Mouse (Mus musculus): ENCODE measurements around the gene Olfr1040.
"Not testable (repeated sequence)": the region's sequence is repeated elsewhere in the genome, so short reads cannot be mapped to it uniquely, and the experiment has no call there.

Olfr1040 gene

DNA sequence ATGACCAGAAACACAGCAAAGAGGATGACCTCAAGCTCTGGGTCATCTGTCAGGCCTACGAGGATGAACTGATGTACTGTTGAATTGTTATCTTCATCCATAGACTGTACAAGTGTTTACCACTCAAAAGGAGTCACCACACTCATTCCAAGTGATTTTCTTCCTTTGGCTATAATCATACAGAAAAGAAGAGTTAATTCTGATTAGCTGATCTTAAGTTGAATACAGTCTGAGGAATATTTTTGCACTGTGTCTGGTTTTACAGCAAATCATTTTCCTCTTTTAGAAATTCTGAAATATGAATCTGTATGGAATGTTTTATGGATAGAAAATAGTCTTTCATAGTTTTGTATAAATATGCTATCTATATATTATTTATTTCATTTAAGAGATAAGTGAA is at the start of gene Olfr1040:
TSS of gene Olfr1040 (minus strand) at position 101 of the 400 bp plus-strand sequence.
- DNase-seq (ENCODE audit: low spot score in 2 of 2): no peak

DNA sequence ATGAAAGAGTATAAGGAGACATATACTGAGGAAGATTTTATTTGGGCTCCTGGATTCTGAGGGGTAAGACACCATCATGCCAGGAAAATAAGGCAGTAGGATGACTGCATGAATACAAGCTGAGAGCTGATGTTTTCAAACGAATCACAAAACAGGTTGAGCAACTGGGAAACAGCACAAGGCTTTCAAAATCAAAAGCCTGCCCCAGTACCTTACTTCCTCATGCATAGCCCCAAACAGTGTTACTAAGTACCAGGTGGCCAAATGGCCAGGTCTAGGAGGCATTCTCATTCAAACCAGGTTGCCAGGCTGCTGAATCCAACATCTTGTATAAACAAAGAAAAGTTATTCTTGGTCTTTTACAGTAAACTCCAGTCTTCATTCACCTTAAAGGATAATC is 49.3 kb upstream of the Olfr1040 start:
- no peak for DNase-seq (ENCODE audit: low spot score in 2 of 2)

- DNase-seq (ENCODE audit: low spot score in 2 of 2): no peak
These were observed 39.1 kb upstream of the Olfr1040 start, which contains the start of gene Olfr52 for GRCm38 (mm10) chr2:86185583-86185982. TSS of gene Olfr52 (minus strand) at chr2:86185683.

DNA sequence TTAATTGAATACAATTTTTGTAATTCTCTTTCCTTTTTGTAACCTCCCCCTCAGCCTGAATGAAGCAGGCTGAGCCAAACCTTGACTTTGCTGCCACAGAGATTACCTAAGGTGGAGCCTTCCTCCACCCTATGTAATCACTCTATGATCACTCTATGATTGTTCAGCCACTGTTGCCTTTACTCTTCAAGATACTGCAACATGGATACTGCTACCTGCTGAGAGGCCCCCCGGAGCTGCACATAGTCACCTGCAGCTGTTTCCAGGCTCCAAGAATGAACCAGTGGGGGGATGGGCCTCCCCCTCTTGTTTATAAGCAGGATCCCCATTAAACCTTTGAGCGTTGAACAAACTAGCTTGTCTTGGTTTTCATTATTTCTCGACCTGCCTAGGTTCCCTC is 33.4 kb upstream of the Olfr1040 start:
- no peak for DNase-seq (ENCODE audit: low spot score in 2 of 2)

DNA sequence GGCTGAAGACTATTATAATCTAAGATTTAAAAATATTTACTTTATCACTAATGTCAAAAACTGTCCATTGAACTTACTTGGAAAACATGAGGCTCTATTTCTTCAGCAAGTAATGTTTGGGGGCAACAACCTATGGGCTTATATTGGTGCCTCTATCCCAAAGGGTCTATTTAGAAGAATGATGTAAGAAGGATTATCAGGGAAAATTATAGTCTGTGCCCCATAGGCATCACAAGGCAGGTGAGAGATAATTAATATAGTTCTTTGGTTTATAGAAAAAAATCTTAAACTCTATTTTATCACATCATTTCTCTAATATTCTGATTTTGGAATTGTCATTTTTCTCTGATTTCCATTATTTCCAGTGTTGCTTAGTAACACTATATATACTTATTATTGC is 31.2 kb upstream of the Olfr1040 start, which contains the start of gene Olfr1044:
TSS of gene Olfr1044 (minus strand) at position 101 of the 400 bp plus-strand sequence.
- DNase-seq (ENCODE audit: low spot score in 2 of 2): no peak

DNA sequence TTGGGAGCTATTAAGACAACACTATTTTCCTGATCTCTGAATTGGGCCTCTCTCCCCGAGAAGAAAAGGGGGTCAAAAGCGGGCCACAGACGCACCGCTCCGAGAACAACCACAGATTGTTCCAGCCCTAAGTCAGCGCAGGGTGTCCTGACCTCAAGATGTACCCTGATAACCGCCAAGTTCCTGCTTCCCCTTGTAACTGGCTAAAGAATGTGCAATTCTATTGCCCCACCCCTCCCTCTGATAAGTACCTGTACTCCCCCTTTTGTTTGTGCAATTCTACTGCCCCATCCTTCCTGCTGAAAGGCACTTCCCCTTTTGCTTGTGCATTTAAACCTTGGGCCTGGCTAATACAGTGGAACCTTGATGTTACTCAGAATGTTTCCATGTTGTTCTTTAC is 28.9 kb upstream of the Olfr1040 start:
- DNase-seq (ENCODE audit: low spot score in 2 of 2): not testable (repeated sequence)

DNA sequence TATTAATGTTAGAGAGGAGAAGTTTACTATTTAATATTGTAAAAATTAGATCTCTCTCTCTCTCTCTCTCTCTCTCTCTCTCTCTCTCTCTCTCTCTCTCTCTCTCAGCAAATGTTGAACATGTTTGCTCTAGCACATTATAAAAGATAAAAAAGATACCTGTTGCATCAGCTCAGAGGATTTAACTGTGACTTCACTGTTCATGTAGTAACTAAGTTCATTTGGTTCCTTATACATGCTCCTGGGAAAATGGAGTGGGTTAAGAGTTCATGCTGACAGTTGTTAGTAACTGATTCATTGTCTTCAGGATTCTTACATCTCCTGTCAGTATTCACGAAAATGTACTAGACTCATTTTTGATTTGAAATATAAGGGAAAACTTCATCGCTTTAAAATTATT is 20.9 kb upstream of the Olfr1040 start, which contains the start of gene Olfr1043:
TSS of gene Olfr1043 (minus strand) at position 101 of the 400 bp plus-strand sequence.
- DNase-seq (ENCODE audit: low spot score in 2 of 2): no peak

DNA sequence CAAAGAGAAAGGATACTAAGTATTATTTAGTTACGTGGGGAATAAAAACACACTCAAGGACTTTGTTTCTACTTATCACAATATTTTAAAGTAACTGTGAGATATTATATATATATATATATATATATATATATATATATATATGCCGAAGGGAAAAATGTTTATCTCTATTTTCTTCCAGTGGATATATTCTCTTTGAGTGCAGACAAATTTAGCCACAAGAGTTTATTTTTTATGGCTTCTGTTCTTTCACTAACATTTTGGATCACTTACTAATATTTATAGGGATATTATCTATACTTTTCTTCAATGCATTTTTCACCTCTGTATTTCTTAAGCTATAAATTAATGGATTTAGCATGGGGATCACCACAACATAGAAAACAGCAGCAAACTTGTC is 15.2 kb upstream of the Olfr1040 start, which contains the start of gene Olfr1042:
TSS of gene Olfr1042 (minus strand) at position 101 of the 400 bp plus-strand sequence.
- DNase-seq (ENCODE audit: low spot score in 2 of 2): no peak

DNA sequence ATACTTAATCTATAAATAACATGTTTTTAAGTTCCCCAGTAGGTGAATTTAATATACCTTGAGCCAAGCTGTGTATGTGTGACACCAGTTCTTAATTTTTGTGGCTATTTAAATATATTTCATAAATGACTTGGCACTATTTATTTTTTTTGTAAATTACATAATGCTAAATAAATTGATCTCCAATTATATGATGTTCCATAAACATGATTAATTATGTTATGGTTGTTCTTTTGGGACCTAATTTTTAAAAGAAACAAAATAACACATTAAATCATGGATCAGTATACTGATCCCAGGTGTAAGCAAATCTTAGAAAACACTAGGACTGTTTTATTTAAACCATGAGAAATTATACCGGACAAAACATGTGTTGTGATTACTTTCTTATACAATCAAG is 10.7 kb downstream of the Olfr1040 start, which contains the start of gene Olfr1039:
TSS of gene Olfr1039 (minus strand) at position 101 of the 400 bp plus-strand sequence.
- DNase-seq (ENCODE audit: low spot score in 2 of 2): no peak

Data from urinary bladder, postnatal 36 days (tissue).